Mouse (Mus musculus) MEL (cell line): ENCODE measurements around the gene Peli2. TPM values are rescaled to one million over a fixed set of nuclear protein-coding genes. Genes with fewer than 3 reads are reported as not detected.

Experiments used
- DNase-seq: peaks from one replicate; pipeline ENCODE4 v3.0.0; 2011; ENCODE audit warnings: low read depth, low spot score
- H3K27ac ChIP-seq: 2 replicates; pipeline ENCODE4 v1.5.1; 2012; ENCODE audit warnings: low read depth, mild to moderate bottlenecking, control low read depth, low read length, moderate library complexity; ENCODE audit not compliant: control insufficient read depth
- H3K27me3 ChIP-seq, 2 experiments: fragments of 150-350 bp in 1 of 2; sonication (generic) in 1 of 2; 2 replicates each; pipeline ENCODE4 v1.6.1; 2012; ENCODE audit warnings: low read length in 2 of 2, mild to moderate bottlenecking in 2 of 2, improper control_type of control experiment in 1 of 2, moderate library complexity in 1 of 2; ENCODE audit not compliant: insufficient read depth in 2 of 2, control insufficient read depth in 1 of 2
- H3K36me3 ChIP-seq, 2 experiments: 2 replicates each; pipeline ENCODE4 v1.6.1; 2012 to 2014; ENCODE audit warnings: low read length in 2 of 2, improper control_type of control experiment in 1 of 2, inconsistent platforms in 1 of 2, mild to moderate bottlenecking in 1 of 2; ENCODE audit not compliant: insufficient read depth in 2 of 2, control insufficient read depth in 1 of 2
- H3K4me1 ChIP-seq, 2 experiments: fragments of 150-350 bp in 1 of 2; sonication (generic) in 1 of 2; 2 replicates each; pipeline ENCODE4 v1.6.1; 2012; ENCODE audit warnings: low read length in 2 of 2, improper control_type of control experiment in 1 of 2, mild to moderate bottlenecking in 1 of 2; ENCODE audit not compliant: insufficient read depth in 2 of 2, control insufficient read depth in 1 of 2
- H3K4me3 ChIP-seq, 2 experiments: fragments of 150-350 bp in 1 of 2; sonication (generic) in 1 of 2; 2 replicates each; pipeline ENCODE4 v1.5.1; 2012; ENCODE audit warnings: low read depth in 2 of 2, low read length in 2 of 2, mild to moderate bottlenecking in 2 of 2, moderate library complexity in 2 of 2, control low read depth in 1 of 2, improper control_type of control experiment in 1 of 2; ENCODE audit not compliant: control insufficient read depth in 1 of 2, insufficient read depth in 1 of 2
- H3K79me2 ChIP-seq: 2 replicates; pipeline ENCODE4 v1.6.1; 2012; ENCODE audit warnings: mild to moderate bottlenecking, low read length, moderate library complexity; ENCODE audit not compliant: control insufficient read depth, poor library complexity, insufficient read depth
- H3K9ac ChIP-seq: 2 replicates; pipeline ENCODE4 v1.6.1; 2012; ENCODE audit warnings: low read depth, mild to moderate bottlenecking, control low read depth, low read length, moderate library complexity; ENCODE audit not compliant: control insufficient read depth, poor library complexity, severe bottlenecking
- H3K9me3 ChIP-seq: fragments of 150-350 bp; sonication (generic); replicated peaks from 2 replicates; pipeline ENCODE4 v1.6.1; 2012; ENCODE audit warnings: mild to moderate bottlenecking, low read length, improper control_type of control experiment, moderate library complexity; ENCODE audit not compliant: insufficient read depth
- BHLHE40 ChIP-seq: IDR thresholded peaks from 2 replicates; pipeline ENCODE4 v1.6.1; 2012; ENCODE audit warnings: low read depth, mild to moderate bottlenecking, inconsistent platforms, low read length, improper control_type of control experiment, borderline replicate concordance
- CHD1 ChIP-seq: IDR thresholded peaks from 2 replicates; pipeline ENCODE4 v1.6.1; 2012; ENCODE audit warnings: low read depth, mild to moderate bottlenecking, inconsistent platforms, low read length, improper control_type of control experiment
- CTCF ChIP-seq, 3 experiments: IDR thresholded peaks in 2 of 3; conservative IDR thresholded peaks in 1 of 3; 2 replicates each; pipeline ENCODE4 v1.5.1; 2011 to 2012; ENCODE audit warnings: low read length in 3 of 3, low read depth in 2 of 3, mild to moderate bottlenecking in 2 of 3, improper control_type of control experiment in 1 of 3, inconsistent platforms in 1 of 3, mixed read lengths in 1 of 3, moderate library complexity in 1 of 3; ENCODE audit not compliant: control insufficient read depth in 1 of 3, insufficient read depth in 1 of 3, poor library complexity in 1 of 3, severe bottlenecking in 1 of 3
- ELF1 ChIP-seq: IDR thresholded peaks from 2 replicates; pipeline ENCODE4 v1.6.1; 2014; ENCODE audit warnings: low read depth, mild to moderate bottlenecking, inconsistent platforms, low read length, improper control_type of control experiment, moderate library complexity
- ETS1 ChIP-seq: IDR thresholded peaks from 2 replicates; pipeline ENCODE4 v1.6.1; 2012; ENCODE audit warnings: low read depth, mild to moderate bottlenecking, inconsistent platforms, low read length, improper control_type of control experiment, moderate library complexity
- GABPA ChIP-seq: IDR thresholded peaks from 2 replicates; pipeline ENCODE4 v1.6.1; 2012; ENCODE audit warnings: low read depth, mild to moderate bottlenecking, inconsistent platforms, low read length, improper control_type of control experiment, moderate library complexity
- HCFC1 ChIP-seq: IDR thresholded peaks from 2 replicates; pipeline ENCODE4 v1.6.1; 2012; ENCODE audit warnings: low read depth, mild to moderate bottlenecking, inconsistent platforms, low read length, improper control_type of control experiment, moderate library complexity
- MAX ChIP-seq: IDR thresholded peaks from 2 replicates; pipeline ENCODE4 v1.6.1; 2011; ENCODE audit warnings: low read length, improper control_type of control experiment
- MEF2A ChIP-seq: IDR thresholded peaks from 2 replicates; pipeline ENCODE4 v1.6.1; 2014; ENCODE audit warnings: low read depth, mild to moderate bottlenecking, inconsistent platforms, low read length, improper control_type of control experiment; ENCODE audit not compliant: poor library complexity, insufficient replicate concordance, severe bottlenecking; ENCODE audit errors: extremely low read depth
- MXI1 ChIP-seq: IDR thresholded peaks from 2 replicates; pipeline ENCODE4 v1.6.1; 2011; ENCODE audit warnings: mild to moderate bottlenecking, low read depth, low read length, improper control_type of control experiment
- MYB ChIP-seq: IDR thresholded peaks from 2 replicates; pipeline ENCODE4 v1.6.1; 2011; ENCODE audit warnings: mild to moderate bottlenecking, low read depth, low read length, improper control_type of control experiment
- MYC ChIP-seq: IDR thresholded peaks from 2 replicates; pipeline ENCODE4 v1.6.1; 2011; ENCODE audit warnings: low read depth, mild to moderate bottlenecking, low read length, improper control_type of control experiment, moderate library complexity
- RAD21 ChIP-seq: IDR thresholded peaks from 2 replicates; pipeline ENCODE4 v1.6.1; 2011; ENCODE audit warnings: mild to moderate bottlenecking, low read depth, low read length, improper control_type of control experiment
- RCOR1 ChIP-seq: IDR thresholded peaks from 2 replicates; pipeline ENCODE4 v1.6.1; 2012; ENCODE audit warnings: low read depth, mild to moderate bottlenecking, inconsistent platforms, low read length, improper control_type of control experiment
- SIN3A ChIP-seq: IDR thresholded peaks from 2 replicates; pipeline ENCODE4 v1.6.1; 2012; ENCODE audit warnings: low read length, improper control_type of control experiment, inconsistent platforms
- SMC3 ChIP-seq: IDR thresholded peaks from 2 replicates; pipeline ENCODE4 v1.6.1; 2011; ENCODE audit warnings: low read depth, low read length, improper control_type of control experiment
- TBP ChIP-seq: IDR thresholded peaks from 2 replicates; pipeline ENCODE4 v1.8.0; 2011; ENCODE audit warnings: low read depth, low read length, improper control_type of control experiment
- UBTF ChIP-seq: IDR thresholded peaks from 2 replicates; pipeline ENCODE4 v1.6.1; 2012; ENCODE audit warnings: low read depth, mild to moderate bottlenecking, inconsistent platforms, low read length, improper control_type of control experiment, moderate library complexity, borderline replicate concordance; ENCODE audit not compliant: insufficient read depth
- USF1 ChIP-seq: IDR thresholded peaks from 2 replicates; pipeline ENCODE4 v1.6.1; 2014; ENCODE audit warnings: low read depth, mild to moderate bottlenecking, inconsistent platforms, low read length, improper control_type of control experiment, moderate library complexity
- USF2 ChIP-seq, 2 experiments: IDR thresholded peaks; 2 replicates each; pipeline ENCODE4 v1.6.1; 2011 to 2012; ENCODE audit warnings: improper control_type of control experiment in 2 of 2, low read length in 2 of 2, borderline replicate concordance in 1 of 2, inconsistent platforms in 1 of 2, low read depth in 1 of 2, mild to moderate bottlenecking in 1 of 2; ENCODE audit not compliant: insufficient read depth in 1 of 2
- ZC3H11A ChIP-seq: IDR thresholded peaks from 2 replicates; pipeline ENCODE4 v1.6.1; 2012; ENCODE audit warnings: low read depth, mild to moderate bottlenecking, inconsistent platforms, low read length, improper control_type of control experiment
- ZKSCAN1 ChIP-seq: IDR thresholded peaks from 2 replicates; pipeline ENCODE4 v1.6.1; 2012; ENCODE audit warnings: low read depth, mild to moderate bottlenecking, inconsistent platforms, low read length, improper control_type of control experiment, moderate library complexity
- polyA plus RNA-seq, 2 experiments: library from polyadenylated mRNA; stranded (reverse) in 1 of 2; unstranded in 1 of 2; fragments of >175 nt in 1 of 2; fragments of >200 nt in 1 of 2; gene quantifications; 2 replicates each; pipeline versions ENCODE4 v1.2.1 to v1.2.4; 2012; ENCODE audit warnings: low replicate concordance in 2 of 2, low read depth in 1 of 2; ENCODE audit not compliant: insufficient read length in 2 of 2, insufficient read depth in 1 of 2, missing spikeins in 1 of 2
- total RNA-seq: library from RNA; depleted of rRNA; stranded (reverse); fragments of 300-350 nt; gene quantifications from 2 replicates; pipeline ENCODE4 v1.2.3, GENCODE M21; 2012

Gene Peli2
- total and polyA plus RNA-seq, 3 experiments = not detected

DNA sequence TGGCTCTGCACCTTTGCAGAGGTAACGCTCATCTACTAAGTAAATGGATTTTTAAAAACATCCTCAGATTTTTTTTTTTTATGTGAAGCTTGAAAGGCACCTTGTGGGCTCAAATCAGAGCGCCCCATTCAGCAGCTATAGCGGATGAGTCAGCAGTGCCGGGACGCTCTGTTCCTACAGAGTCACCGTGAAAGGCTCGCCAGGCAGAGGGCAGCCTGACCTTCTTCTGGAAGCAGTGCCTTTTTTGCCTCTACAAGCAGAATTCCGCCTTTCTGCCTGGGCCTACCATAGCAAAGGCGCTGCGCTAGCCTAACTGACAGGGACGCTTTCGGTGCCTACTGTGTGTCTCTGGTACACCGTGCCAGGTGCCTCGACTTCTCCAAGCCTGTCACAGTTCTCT lies 41.8 kb downstream of the Peli2 start:
- H3K36me3 ChIP-seq = no peaks in the 10 kb centered on the region
- no peaks in the 10 kb centered on the region for H3K4me1 ChIP-seq
- no peak overlapping the region for H3K9ac ChIP-seq
- no peak for DNase-seq
- no peak overlapping the region for H3K4me3 ChIP-seq
- H3K9me3 ChIP-seq = no peaks in the 10 kb centered on the region
- no peaks in the 10 kb centered on the region for H3K79me2 ChIP-seq
- no peak for TF ChIP-seq UBTF
- TF ChIP-seq MYC = no peak
- no peak for TF ChIP-seq TBP
- no peak for TF ChIP-seq CTCF (IDR thresholded peaks at IDR 0.05 in 2 of 3, conservative IDR thresholded peaks at IDR 0.05 in 1 of 3; ENCODE audit: control insufficient read depth in 1 of 3, insufficient read depth in 1 of 3, low read depth in 2 of 3, low read length in 3 of 3, poor library complexity in 1 of 3, severe bottlenecking in 1 of 3)
- TF ChIP-seq USF1 = no peak
- no peak for TF ChIP-seq MEF2A
- TF ChIP-seq BHLHE40 = no peak
- no peak for TF ChIP-seq USF2 (IDR thresholded peaks at IDR 0.05; ENCODE audit: borderline replicate concordance in 1 of 2, insufficient read depth in 1 of 2, low read depth in 1 of 2, low read length in 2 of 2)
- TF ChIP-seq ELF1 = no peak
- TF ChIP-seq MXI1 = no peak
- no peak for TF ChIP-seq ETS1
- no peak for TF ChIP-seq RCOR1
- H3K27me3 ChIP-seq = no peaks in the 10 kb centered on the region
- no peak overlapping the region for H3K27ac ChIP-seq

DNA sequence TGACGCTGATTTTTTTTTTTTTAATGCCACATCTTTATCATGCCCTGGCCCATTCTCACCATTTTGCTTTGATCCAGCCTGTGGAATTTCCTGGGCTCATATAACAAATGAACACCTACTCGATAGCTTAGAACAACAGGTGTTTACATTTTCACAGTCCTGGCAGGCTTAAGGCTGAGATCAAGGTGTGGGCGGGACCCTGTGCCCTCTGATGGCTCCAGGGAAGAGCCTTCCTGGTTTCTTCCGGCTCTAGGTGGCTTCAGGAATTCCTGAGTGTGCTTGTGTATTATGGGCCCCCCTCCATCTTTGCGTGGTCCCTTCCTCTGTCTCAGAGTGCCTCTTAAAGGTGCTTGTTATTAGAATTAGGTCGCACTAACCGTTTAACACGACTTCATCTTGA lies 44.3 kb downstream of the Peli2 start:
- Histone ChIP-seq H3K4me1 (no peaks in the 10 kb centered on the region), H3K9me3 (no peaks in the 10 kb centered on the region), H3K27ac (no peak overlapping the region), H3K9ac (no peak overlapping the region), H3K79me2 (no peaks in the 10 kb centered on the region), H3K36me3 (no peaks in the 10 kb centered on the region), H3K4me3 (no peak overlapping the region), H3K27me3 (no peaks in the 10 kb centered on the region)
- no peak for DNase-seq
- TF ChIP-seq SMC3 (no peak), ZKSCAN1 (no peak), MAX (no peak), BHLHE40 (no peak), GABPA (no peak), CHD1 (no peak), RAD21 (no peak), HCFC1 (no peak), MYB (no peak), USF2 (IDR thresholded peaks at IDR 0.05; ENCODE audit: borderline replicate concordance in 1 of 2, insufficient read depth in 1 of 2, low read depth in 1 of 2, low read length in 2 of 2) (no peak), SIN3A (no peak), ZC3H11A (no peak)
